Mouse (Mus musculus) heart, embryonic 14.5 days (tissue): ENCODE data around the gene Ncstn. TPM values are rescaled to one million over a fixed set of nuclear protein-coding genes. Genes with fewer than 3 reads are reported as not detected.

Experiments
- ATAC-seq: fragments of 200-750 bp; cut with Nextera tagmentation; 2 replicates; pipeline ENCODE4 v1.8.0; 2017; ENCODE audit warnings: low read depth, moderate TSS enrichment; ENCODE audit not compliant: insufficient number of reproducible peaks, insufficient read depth, low FRiP score
- H3K27ac ChIP-seq, 2 experiments: fragments of 200-500 bp in 1 of 2; fragments of 300-500 bp in 1 of 2; sonication (generic) in 1 of 2; replicated peaks in 1 of 2; 2 replicates each; pipeline ENCODE4 v1.5.1; 2012 to 2014; ENCODE audit warnings: low read depth in 2 of 2, low read length in 2 of 2, control low read depth in 1 of 2, mild to moderate bottlenecking in 1 of 2, mixed read lengths in 1 of 2; ENCODE audit not compliant: control insufficient read depth in 1 of 2, insufficient read depth in 1 of 2
- H3K27me3 ChIP-seq: fragments of 300-500 bp; sonication (generic); 2 replicates; pipeline ENCODE4 v1.6.1; 2014; ENCODE audit warnings: mild to moderate bottlenecking, low read length, control low read depth; ENCODE audit not compliant: control insufficient read depth, insufficient read depth
- H3K36me3 ChIP-seq: fragments of 300-500 bp; sonication (generic); 2 replicates; pipeline ENCODE4 v1.6.1; 2014; ENCODE audit warnings: mild to moderate bottlenecking, control low read depth, low read length, mixed read lengths; ENCODE audit not compliant: control insufficient read depth, insufficient read depth
- H3K4me1 ChIP-seq, 2 experiments: fragments of 200-500 bp in 1 of 2; fragments of 300-500 bp in 1 of 2; sonication (generic) in 1 of 2; 2 replicates each; pipeline ENCODE4 v1.6.1; 2012 to 2014; ENCODE audit warnings: low read length in 2 of 2, control low read depth in 1 of 2, mixed read lengths in 1 of 2; ENCODE audit not compliant: control insufficient read depth in 2 of 2, insufficient read depth in 2 of 2
- H3K4me2 ChIP-seq: fragments of 300-500 bp; sonication (generic); 2 replicates; pipeline ENCODE4 v1.6.1; 2014; ENCODE audit warnings: mild to moderate bottlenecking, low read length
- H3K4me3 ChIP-seq, 2 experiments: fragments of 200-500 bp in 1 of 2; fragments of 300-500 bp in 1 of 2; sonication (generic) in 1 of 2; 2 replicates each; pipeline ENCODE4 v1.5.1; 2012 to 2014; ENCODE audit warnings: low read length in 2 of 2, mild to moderate bottlenecking in 2 of 2, control low read depth in 1 of 2, low read depth in 1 of 2, moderate library complexity in 1 of 2; ENCODE audit not compliant: control insufficient read depth in 1 of 2, insufficient read depth in 1 of 2
- H3K9ac ChIP-seq: fragments of 300-500 bp; sonication (generic); 2 replicates; pipeline ENCODE4 v1.6.1; 2014; ENCODE audit warnings: mild to moderate bottlenecking, low read length
- H3K9me3 ChIP-seq: fragments of 300-500 bp; sonication (generic); 2 replicates; pipeline ENCODE4 v1.6.1; 2016; ENCODE audit warnings: low read length, control low read depth; ENCODE audit not compliant: control insufficient read depth
- WGBS: fragments of 180-500 bp; shearing (Covaris S2); extraction: QIAGEN DNeasy Blood & Tissue Kit; methylation state at CpG from one replicate; pipeline ENCODE4 v1.1.7; 2014; 5-methylcytosine and 5-hydroxymethylcytosine counted together
- polyA plus RNA-seq: library from polyadenylated mRNA; unstranded; fragments of >200 nt; fragmentation: Nextera tagmentation; extraction: Ambion mirVana; gene quantifications from 2 replicates; pipeline ENCODE4 v1.2.1, GENCODE M21; 2014

The Ncstn gene
- polyA plus RNA-seq, 1 experiment from 2014 or later, result 120 TPM

DNA sequence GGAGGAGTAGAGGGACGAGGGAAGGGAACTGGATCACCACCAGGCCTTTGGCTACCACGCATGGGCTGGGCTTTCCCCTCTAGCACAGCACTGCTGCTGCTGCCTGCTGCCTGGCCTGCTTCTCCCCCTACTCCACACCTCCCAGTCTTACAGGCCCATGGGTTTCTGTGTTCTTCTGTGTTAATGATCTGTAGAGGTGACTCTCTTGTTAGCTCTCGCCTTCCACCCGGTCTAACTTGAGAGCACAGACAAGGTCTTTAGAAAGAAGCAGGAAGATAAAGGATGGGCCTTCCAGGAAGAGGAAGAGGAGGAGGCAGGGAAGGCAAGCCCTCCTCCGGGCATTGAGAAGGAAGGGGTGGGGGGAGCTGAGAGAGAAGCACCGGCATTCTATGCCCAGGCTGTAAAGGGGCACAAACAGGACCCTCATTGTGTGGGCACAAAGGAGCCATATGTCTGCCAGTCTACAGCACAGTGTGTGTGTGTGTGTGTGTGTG lies 34.3 kb downstream of the Ncstn start:
- H3K27me3 ChIP-seq, result peaks cover 19% of the 10 kb centered on the region; the same call in 1 of the 2 replicates
- H3K4me1 ChIP-seq, result peaks cover under 1 to 4% of the 10 kb centered on the region in 2 experiments; a peak in 2 of 4 replicates
- peak overlapping the region; percentile 45 for H3K4me2 ChIP-seq
- H3K36me3 ChIP-seq, result no peaks in the 10 kb centered on the region
- no peak for ATAC-seq
- H3K27ac ChIP-seq, result 0 out of 4 replicates have a peak overlapping the region, but pooled peaks of 1 of the 2 experiments have one; percentile 3
- H3K4me3 ChIP-seq, result peak overlapping the region; percentile 16 to 17; a peak in 3 of 4 replicates
- H3K9me3 ChIP-seq, result no peaks in the 10 kb centered on the region
- H3K9ac ChIP-seq, result peak overlapping the region; percentile 50; the same call in 1 of the 2 replicates
- 33% methylated on average over 6 of the region's 6 CpGs for WGBS

DNA sequence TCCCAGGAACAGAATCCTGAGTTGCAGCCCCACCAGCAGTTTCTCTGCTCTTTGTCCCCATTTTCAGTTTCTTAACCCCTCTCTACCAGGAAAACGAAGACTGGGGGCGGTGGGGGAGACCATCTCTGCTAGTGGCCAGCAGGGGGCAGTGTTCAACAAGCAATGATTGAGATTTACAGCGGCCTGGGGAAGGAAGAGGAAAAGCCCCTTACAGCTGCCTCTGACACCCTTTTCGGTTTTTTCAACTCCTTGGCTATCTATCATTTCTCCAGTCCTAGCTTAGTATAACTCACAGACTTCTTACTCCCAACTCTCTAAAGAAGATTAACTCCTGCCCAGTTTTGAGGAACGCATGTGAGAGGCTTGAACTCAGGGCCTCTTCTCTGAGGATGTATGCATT lies 35.7 kb downstream of the Ncstn start:
- Histone ChIP-seq H3K27me3 (peaks cover 6% of the 10 kb centered on the region; the same call in 1 of the 2 replicates), H3K4me3 (no peak overlapping the region)
- WGBS, result 16% methylated on average over 5 of the region's 5 CpGs

DNA sequence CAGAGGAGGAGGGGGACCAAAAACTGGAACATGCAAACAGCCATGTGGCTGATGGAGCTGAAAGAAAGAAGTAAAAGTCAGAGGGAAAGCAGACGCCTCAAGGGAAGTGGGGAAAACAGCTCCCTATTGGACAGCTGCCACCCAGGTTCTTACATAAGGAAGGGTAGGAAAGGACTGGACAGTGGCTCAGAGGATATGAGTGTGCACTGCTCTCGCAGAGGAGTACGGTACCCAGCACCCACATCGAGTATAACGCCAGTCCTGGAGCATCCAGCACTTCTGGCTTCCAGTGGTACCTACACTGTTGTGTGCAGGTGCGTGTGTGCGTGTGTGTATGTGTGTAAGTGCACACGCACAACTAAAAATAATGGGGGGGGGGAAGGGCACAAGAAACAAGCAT lies 36.2 kb downstream of the Ncstn start:
- Histone ChIP-seq H3K4me3 (no peak overlapping the region), H3K27ac (no peak overlapping the region), H3K27me3 (0 out of 2 replicates have a peak, but pooled peaks cover 2% of the 10 kb centered on the region), H3K9ac (no peak overlapping the region), H3K4me2 (no peak overlapping the region), H3K9me3 (no peaks in the 10 kb centered on the region), H3K4me1 (peaks cover 0 to 2% of the 10 kb centered on the region in 2 experiments; a peak in 1 of 4 replicates), H3K36me3 (no peaks in the 10 kb centered on the region)
- ATAC-seq, result no peak
- 58% methylated on average over 8 of the region's 8 CpGs for WGBS

More for the DNA sequence above, 35.7 kb downstream of the Ncstn start:
- Histone ChIP-seq H3K9me3 (no peaks in the 10 kb centered on the region), H3K9ac (peak overlapping the region; percentile 17; the same call in 1 of the 2 replicates), H3K4me1 (peaks cover 0 to 2% of the 10 kb centered on the region in 2 experiments; a peak in 1 of 4 replicates), H3K36me3 (no peaks in the 10 kb centered on the region), H3K27ac (no peak overlapping the region), H3K4me2 (0 out of 2 replicates have a peak overlapping the region, but pooled peaks have one; percentile 4)
- no peak for ATAC-seq

- no peaks in the 10 kb centered on the region for H3K27me3 ChIP-seq
Observed at GRCm38 (mm10) chr1:172029914-172030313, 52.7 kb downstream of the Ncstn start.

DNA sequence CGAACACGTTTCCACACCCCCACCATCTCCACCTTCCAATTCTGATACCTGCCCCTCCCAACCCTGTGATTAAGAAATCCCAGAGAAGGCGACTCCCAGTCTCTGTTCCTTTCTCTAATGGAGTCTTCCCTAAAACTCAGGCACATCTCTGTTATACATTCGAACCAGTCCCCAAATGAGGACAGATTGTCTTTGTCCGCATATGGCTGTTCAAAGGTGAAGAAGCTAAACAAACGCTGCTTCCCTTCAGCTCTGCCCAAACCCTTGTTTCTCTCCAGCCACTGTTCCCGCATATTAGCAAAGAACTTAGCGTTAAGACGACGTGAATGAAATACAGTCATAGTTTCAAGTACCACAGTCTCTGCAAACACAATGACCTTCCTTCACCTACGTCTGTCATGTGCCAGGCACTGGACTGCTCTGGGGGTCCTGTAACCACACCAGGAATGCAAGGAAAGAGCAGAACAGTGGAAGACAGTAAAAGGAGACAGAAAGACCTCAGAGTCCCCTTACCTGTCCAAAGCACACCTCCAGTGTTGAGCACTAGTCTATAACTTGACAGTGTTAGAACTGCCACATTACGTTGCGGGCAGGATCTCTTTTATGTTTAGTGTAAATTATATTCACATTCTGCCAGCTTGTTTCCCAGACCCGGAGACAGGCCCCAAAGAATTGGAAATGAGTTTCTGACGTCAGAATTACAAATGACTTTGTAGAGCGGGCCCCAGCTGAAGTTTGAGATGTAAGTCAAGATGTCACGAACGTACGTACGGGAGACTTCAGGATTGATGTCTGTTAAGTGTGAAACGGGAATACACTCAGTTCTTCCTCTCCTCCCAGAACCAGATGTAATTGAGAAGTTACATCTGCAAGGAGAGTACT lies 54.0 kb downstream of the Ncstn start, which contains the start of gene Vangl2:
TSS of gene Vangl2 (minus strand) at position 51 of the 882 bp plus-strand sequence.
- ATAC-seq, result no peak
- no peaks in the 10 kb centered on the region for H3K9me3 ChIP-seq
- H3K27me3 ChIP-seq, result no peaks in the 10 kb centered on the region
- peak within 1 kb of the TSS; percentile 93 for H3K9ac ChIP-seq
- H3K4me2 ChIP-seq, result peak within 1 kb of the TSS; percentile 69
- peak within 1 kb of the TSS; percentile 42 to 95 for H3K4me3 ChIP-seq
- H3K4me1 ChIP-seq, result peaks cover 16 to 25% of the 10 kb centered on the region in 2 experiments
- peak within 1 kb of the TSS; percentile 43 to 84; a peak in 2 of 4 replicates for H3K27ac ChIP-seq
- no peaks in the 10 kb centered on the region for H3K36me3 ChIP-seq
- WGBS, result 71% methylated on average over 21 of the region's 21 CpGs

More at GRCm38 (mm10) chr1:172029914-172030313, 52.7 kb downstream of the Ncstn start:
- Histone ChIP-seq H3K4me2 (no peak overlapping the region), H3K4me1 (peaks cover 13 to 17% of the 10 kb centered on the region in 2 experiments), H3K4me3 (no peak overlapping the region), H3K9ac (no peak overlapping the region), H3K27ac (no peak overlapping the region), H3K36me3 (no peaks in the 10 kb centered on the region), H3K9me3 (no peaks in the 10 kb centered on the region)
- ATAC-seq, result no peak
- WGBS, result 78% methylated on average over 2 of the region's 2 CpGs

DNA sequence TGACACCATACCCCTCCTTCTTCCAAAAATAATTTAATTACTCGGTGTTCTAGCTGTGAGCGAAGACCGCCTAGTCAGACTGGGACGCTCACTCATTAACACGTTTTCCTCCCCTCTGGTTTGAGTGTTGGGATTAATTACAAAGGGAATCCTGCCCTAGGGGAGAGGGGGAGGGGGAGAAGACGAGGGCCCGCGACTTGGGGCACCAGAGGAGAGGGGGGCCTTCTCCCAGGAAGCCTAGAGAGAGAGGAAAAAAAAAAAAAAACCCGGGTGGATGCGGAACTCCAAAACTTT lies 54.8 kb downstream of the Ncstn start:
- Histone ChIP-seq H3K4me1 (peaks cover 16 to 25% of the 10 kb centered on the region in 2 experiments), H3K36me3 (no peaks in the 10 kb centered on the region), H3K4me3 (peak overlapping the region; percentile 42 to 95; a peak in 3 of 4 replicates), H3K4me2 (peak overlapping the region; percentile 69), H3K27me3 (no peaks in the 10 kb centered on the region), H3K9me3 (no peaks in the 10 kb centered on the region), H3K9ac (peak overlapping the region; percentile 93), H3K27ac (peak overlapping the region in 1 of 2 experiments; percentile 43; a peak in 1 of 4 replicates)
- 25% methylated on average over 10 of the region's 10 CpGs for WGBS
- no peak for ATAC-seq

- Histone ChIP-seq H3K4me3 (peak overlapping the region; percentile 95 to 96), H3K4me1 (peaks cover 16 to 25% of the 10 kb centered on the region in 2 experiments), H3K27ac (peak overlapping the region; percentile 80 to 84), H3K9me3 (no peaks in the 10 kb centered on the region), H3K4me2 (peak overlapping the region; percentile 69), H3K36me3 (no peaks in the 10 kb centered on the region), H3K9ac (peak overlapping the region; percentile 93), H3K27me3 (no peaks in the 10 kb centered on the region)
- peak; percentile 89 for ATAC-seq
- 1% methylated on average over 50 of the region's 54 CpGs for WGBS
Observed at GRCm38 (mm10) chr1:172027010-172027808, 55.4 kb downstream of the Ncstn start.
